Mouse (Mus musculus) mature B cell (primary cell): ENCODE results near the gene Cdr2l.
"Not testable (repeated sequence)": the region's sequence is repeated elsewhere in the genome, so short reads cannot be mapped to it uniquely, and the experiment has no call there.

Experiments
- in situ Hi-C: fragments of 300-500 bp; cut with MboI; formaldehyde crosslinking; loops from 2 replicates; pipeline ENCODE4 v1.14.3; 2019

Cdr2l gene

GRCm38 (mm10) chr11:115371354-115371753 lies 10.4 kb upstream of the Cdr2l start:
- in situ Hi-C loops = no loop called here

- in situ Hi-C loops = no loop called here
These were observed 9.7 kb upstream of the Cdr2l start for GRCm38 (mm10) chr11:115372015-115372414.

GRCm38 (mm10) chr11:115372737-115373136 lies 9.0 kb upstream of the Cdr2l start:
- in situ Hi-C loops = no loop called here

GRCm38 (mm10) chr11:115373805-115374694 lies 7.7 kb upstream of the Cdr2l start:
- in situ Hi-C loops = no loop called here

- in situ Hi-C loops = no loop called here
These were observed 6.9 kb upstream of the Cdr2l start for GRCm38 (mm10) chr11:115374695-115375425.

GRCm38 (mm10) chr11:115376722-115377121 lies 5.0 kb upstream of the Cdr2l start:
- in situ Hi-C loops = no loop called here

GRCm38 (mm10) chr11:115377254-115377653 lies 4.5 kb upstream of the Cdr2l start:
- in situ Hi-C loops = no loop called here

- in situ Hi-C loops = no loop called here
These were observed 3.9 kb upstream of the Cdr2l start for GRCm38 (mm10) chr11:115377854-115378253.

- in situ Hi-C loops = no loop called here
These were observed 440 bp upstream of the Cdr2l start for GRCm38 (mm10) chr11:115381276-115381675.

GRCm38 (mm10) chr11:115382891-115383290 lies 1.2 kb downstream of the Cdr2l start:
- in situ Hi-C loops = no loop called here

GRCm38 (mm10) chr11:115383701-115384474 lies 2.2 kb downstream of the Cdr2l start:
- in situ Hi-C loops = no loop called here

- in situ Hi-C loops = no loop called here
These were observed 2.9 kb downstream of the Cdr2l start for GRCm38 (mm10) chr11:115384587-115384986.

GRCm38 (mm10) chr11:115386859-115387258 lies 5.1 kb downstream of the Cdr2l start:
- in situ Hi-C loops = not testable (repeated sequence)

- in situ Hi-C loops = no loop called here
These were observed 9.6 kb downstream of the Cdr2l start for GRCm38 (mm10) chr11:115391358-115391757.

GRCm38 (mm10) chr11:115393721-115394325 lies 12.1 kb downstream of the Cdr2l start:
- in situ Hi-C loops = no loop called here

GRCm38 (mm10) chr11:115398085-115398484 lies 16.4 kb downstream of the Cdr2l start:
- in situ Hi-C loops = no loop called here

- in situ Hi-C loops = no loop called here
These were observed 18.4 kb downstream of the Cdr2l start for GRCm38 (mm10) chr11:115400126-115400525.

GRCm38 (mm10) chr11:115400630-115401391 lies 19.1 kb downstream of the Cdr2l start:
- in situ Hi-C loops = no loop called here

GRCm38 (mm10) chr11:115403338-115404124 lies 21.8 kb downstream of the Cdr2l start, which contains the start of gene Mrpl58:
Mrpl58 (plus strand) TSS chr11:115403752.
- in situ Hi-C loops = no loop called here

GRCm38 (mm10) chr11:115405723-115406122 lies 24.0 kb downstream of the Cdr2l start:
- in situ Hi-C loops = no loop called here
